Mouse (Mus musculus) spleen, adult 2 months (tissue): ENCODE results near the gene Phkg1. TPM values are rescaled to one million over a fixed set of nuclear protein-coding genes. Genes with fewer than 3 reads are reported as not detected.

Source experiments
- DNase-seq, 2 experiments: peaks; one replicate each; pipeline versions ENCODE4 v3.0.0 to v3.0.0-alpha.2; 2012 to 2021; ENCODE audit warnings: low spot score in 2 of 2, low read depth in 1 of 2
- H3K27ac ChIP-seq: fragments of 200-500 bp; 2 replicates; pipeline ENCODE4 v1.5.1; 2012; ENCODE audit warnings: low read length, inconsistent platforms; ENCODE audit not compliant: insufficient read depth
- H3K27me3 ChIP-seq: fragments of 200-500 bp; 2 replicates; pipeline ENCODE4 v1.6.1; 2012; ENCODE audit warnings: mild to moderate bottlenecking, moderate library complexity, low read length, inconsistent platforms; ENCODE audit not compliant: control insufficient read depth, insufficient read depth
- H3K36me3 ChIP-seq: fragments of 200-500 bp; 2 replicates; pipeline ENCODE4 v1.6.1; 2012; ENCODE audit warnings: mild to moderate bottlenecking, low read length, inconsistent platforms; ENCODE audit not compliant: control insufficient read depth, insufficient read depth
- H3K4me1 ChIP-seq: fragments of 200-500 bp; 2 replicates; pipeline ENCODE4 v1.6.1; 2011; ENCODE audit warnings: inconsistent platforms; ENCODE audit not compliant: control insufficient read depth, insufficient read depth, insufficient read length
- H3K4me3 ChIP-seq: fragments of 200-500 bp; 2 replicates; pipeline ENCODE4 v1.5.1; 2011; ENCODE audit warnings: mild to moderate bottlenecking, inconsistent platforms; ENCODE audit not compliant: insufficient read depth, insufficient read length; ENCODE audit errors: extremely low read depth
- CTCF ChIP-seq: fragments of 200-500 bp; IDR thresholded peaks from 2 replicates; pipeline ENCODE4 v1.5.1; 2011; ENCODE audit warnings: mild to moderate bottlenecking, inconsistent platforms; ENCODE audit not compliant: insufficient read depth, insufficient read length, insufficient replicate concordance; ENCODE audit errors: extremely low read depth
- POLR2A ChIP-seq: fragments of 200-500 bp; IDR thresholded peaks from 2 replicates; pipeline ENCODE4 v1.6.1; 2011; ENCODE audit warnings: low read depth, low read length, inconsistent platforms
- WGBS: fragments of 180-500 bp; shearing (Covaris S2); methylation state at CpG from one replicate; pipeline ENCODE4 v1.1.7; 2018; 5-methylcytosine and 5-hydroxymethylcytosine counted together
- polyA plus RNA-seq: library from polyadenylated mRNA; depleted of rRNA; stranded (reverse); fragments of >200 nt; gene quantifications from 2 replicates; pipeline ENCODE4 v1.2.3, GENCODE M21; 2012; rRNA removed

The Phkg1 gene
- polyA plus RNA-seq, 1 experiment = 0.14 TPM

- 23% methylated on average over 18 of the region's 18 CpGs for WGBS
- Histone ChIP-seq H3K36me3 (peaks cover 6% of the 10 kb centered on the region), H3K4me1 (0 out of 2 replicates have a peak, but pooled peaks cover 2% of the 10 kb centered on the region), H3K27ac (no peak overlapping the region), H3K4me3 (no peak overlapping the region), H3K27me3 (no peaks in the 10 kb centered on the region)
- peak in 1 of 2 experiments; percentile 31 for DNase-seq
- TF ChIP-seq POLR2A = no peak
- TF ChIP-seq CTCF = peak; percentile 15; the same call in 1 of the 2 replicates
Measured at GRCm38 (mm10) chr5:129864467-129864866, 33.9 kb downstream of the Phkg1 start.

GRCm38 (mm10) chr5:129862325-129862724, 36.0 kb downstream of the Phkg1 start:
- Histone ChIP-seq H3K4me3 (no peak overlapping the region), H3K36me3 (peaks cover 6% of the 10 kb centered on the region)
- WGBS = 94% methylated on average over 6 of the region's 6 CpGs

GRCm38 (mm10) chr5:129856414-129856813, 41.9 kb downstream of the Phkg1 start:
- WGBS = 87% methylated on average over 5 of the region's 5 CpGs
- Histone ChIP-seq H3K4me3 (no peak overlapping the region), H3K27me3 (no peaks in the 10 kb centered on the region), H3K4me1 (no peaks in the 10 kb centered on the region), H3K36me3 (peaks cover 14% of the 10 kb centered on the region), H3K27ac (no peak overlapping the region)
- DNase-seq = no peak
- no peak for TF ChIP-seq CTCF
- TF ChIP-seq POLR2A = no peak

More at GRCm38 (mm10) chr5:129862325-129862724, 36.0 kb downstream of the Phkg1 start:
- DNase-seq = no peak
- H3K27ac ChIP-seq = no peak overlapping the region
- no peaks in the 10 kb centered on the region for H3K27me3 ChIP-seq
- H3K4me1 ChIP-seq = 0 out of 2 replicates have a peak, but pooled peaks cover 2% of the 10 kb centered on the region
- no peak for TF ChIP-seq POLR2A
- no peak for TF ChIP-seq CTCF

GRCm38 (mm10) chr5:129855163-129855562, 43.2 kb downstream of the Phkg1 start:
- no peak overlapping the region for H3K27ac ChIP-seq
- DNase-seq = no peak
- no peaks in the 10 kb centered on the region for H3K4me1 ChIP-seq
- no peak overlapping the region for H3K4me3 ChIP-seq
- no peaks in the 10 kb centered on the region for H3K27me3 ChIP-seq
- TF ChIP-seq CTCF = no peak
- peaks cover 11% of the 10 kb centered on the region for H3K36me3 ChIP-seq
- 82% methylated on average over 5 of the region's 5 CpGs for WGBS

- Histone ChIP-seq H3K4me1 (peaks cover 2% of the 10 kb centered on the region; the same call in 1 of the 2 replicates), H3K36me3 (peaks cover 12% of the 10 kb centered on the region), H3K27me3 (no peaks in the 10 kb centered on the region), H3K4me3 (peak overlapping the region; percentile 95; the same call in 1 of the 2 replicates), H3K27ac (no peak overlapping the region)
- TF ChIP-seq CTCF (no peak), POLR2A (no peak)
- no peak for DNase-seq
- WGBS = 30% methylated on average over 8 of the region's 8 CpGs
Measured at GRCm38 (mm10) chr5:129847558-129847820, 50.9 kb downstream of the Phkg1 start.

GRCm38 (mm10) chr5:129846752-129847557, 51.4 kb downstream of the Phkg1 start, which contains the start of gene Sumf2:
Gene Sumf2 (plus strand): TSS chr5:129846986.
- Histone ChIP-seq H3K36me3 (peaks cover 12% of the 10 kb centered on the region), H3K27me3 (no peaks in the 10 kb centered on the region), H3K4me3 (peak within 1 kb of the TSS; percentile 95), H3K27ac (no peak within 1 kb of the TSS), H3K4me1 (peaks cover 2% of the 10 kb centered on the region; the same call in 1 of the 2 replicates)
- TF ChIP-seq CTCF = no peak
- TF ChIP-seq POLR2A = peak; percentile 83
- 5% methylated on average over 22 of the region's 22 CpGs for whole genome bisulfite sequencing
- DNase-seq = peak; percentile 88 to 94

GRCm38 (mm10) chr5:129844848-129845247, 53.5 kb downstream of the Phkg1 start:
- Histone ChIP-seq H3K27ac (no peak overlapping the region), H3K4me3 (no peak overlapping the region), H3K36me3 (peaks cover 12% of the 10 kb centered on the region), H3K27me3 (no peaks in the 10 kb centered on the region), H3K4me1 (peaks cover 2% of the 10 kb centered on the region; the same call in 1 of the 2 replicates)
- WGBS = 96% methylated on average over 5 of the region's 5 CpGs
- DNase-seq = no peak
- TF ChIP-seq CTCF = no peak
- no peak for TF ChIP-seq POLR2A

Other genes with a start within 250 kb of the Phkg1 start
- 0.61 and 0.73 TPM in 2 replicates for gene Zfp11, start 228.4 kb downstream of the Phkg1 start, polyA plus RNA-seq
- gene Sept14, start 190.0 kb downstream of the Phkg1 start, polyA plus RNA-seq = not detected in 2 replicates
- gene Mrps17, start 183.1 kb downstream of the Phkg1 start, polyA plus RNA-seq = 29.2 and 34.9 TPM in 2 replicates
- gene Nipsnap2, start 173.5 kb downstream of the Phkg1 start, polyA plus RNA-seq = 16.3 and 19.4 TPM in 2 replicates
- 13.3 and 14.2 TPM in 2 replicates for gene Psph, start 111.1 kb downstream of the Phkg1 start, polyA plus RNA-seq
- gene Sumf2, start 51.6 kb downstream of the Phkg1 start, polyA plus RNA-seq = 9.5 and 11.5 TPM in 2 replicates
- 274 and 522 TPM in 2 replicates for gene Chchd2, start 11.1 kb downstream of the Phkg1 start, polyA plus RNA-seq
- 0.56 and 0.65 TPM in 2 replicates for gene Zbed5, start 2.8 kb downstream of the Phkg1 start, polyA plus RNA-seq
- gene Nupr1l, start 10.0 kb upstream of the Phkg1 start, polyA plus RNA-seq = 2.4 and 4.9 TPM in 2 replicates
- 7.5 and 8.1 TPM in 2 replicates for gene Vkorc1l1, start 43.4 kb upstream of the Phkg1 start, polyA plus RNA-seq
- gene Gusb, start 104.5 kb upstream of the Phkg1 start, polyA plus RNA-seq = 39.9 and 46.2 TPM in 2 replicates
- gene Asl, start 130.7 kb upstream of the Phkg1 start, polyA plus RNA-seq = 18.0 and 22.4 TPM in 2 replicates
- gene Crcp, start 130.7 kb upstream of the Phkg1 start, polyA plus RNA-seq = 7.1 and 9.8 TPM in 2 replicates
- gene Tpst1, start 174.8 kb upstream of the Phkg1 start, polyA plus RNA-seq = 10.9 and 15.5 TPM in 2 replicates
- gene Kctd7, start 246.3 kb upstream of the Phkg1 start, polyA plus RNA-seq = 5.2 and 8.9 TPM in 2 replicates